Mouse (Mus musculus): Measurements from ENCODE around the gene Marcksl1.
"Not testable (repeated sequence)": the region's sequence is repeated elsewhere in the genome, so short reads cannot be mapped to it uniquely, and the experiment has no call there.

Gene Marcksl1

GRCm38 (mm10) chr4:129509650-129510049, 3.7 kb upstream of the Marcksl1 start:
- no peak for DNase-seq (ENCODE audit: low read depth, low spot score)

GRCm38 (mm10) chr4:129510723-129511412, 2.5 kb upstream of the Marcksl1 start:
- no peak for DNase-seq (ENCODE audit: low read depth, low spot score)

DNA sequence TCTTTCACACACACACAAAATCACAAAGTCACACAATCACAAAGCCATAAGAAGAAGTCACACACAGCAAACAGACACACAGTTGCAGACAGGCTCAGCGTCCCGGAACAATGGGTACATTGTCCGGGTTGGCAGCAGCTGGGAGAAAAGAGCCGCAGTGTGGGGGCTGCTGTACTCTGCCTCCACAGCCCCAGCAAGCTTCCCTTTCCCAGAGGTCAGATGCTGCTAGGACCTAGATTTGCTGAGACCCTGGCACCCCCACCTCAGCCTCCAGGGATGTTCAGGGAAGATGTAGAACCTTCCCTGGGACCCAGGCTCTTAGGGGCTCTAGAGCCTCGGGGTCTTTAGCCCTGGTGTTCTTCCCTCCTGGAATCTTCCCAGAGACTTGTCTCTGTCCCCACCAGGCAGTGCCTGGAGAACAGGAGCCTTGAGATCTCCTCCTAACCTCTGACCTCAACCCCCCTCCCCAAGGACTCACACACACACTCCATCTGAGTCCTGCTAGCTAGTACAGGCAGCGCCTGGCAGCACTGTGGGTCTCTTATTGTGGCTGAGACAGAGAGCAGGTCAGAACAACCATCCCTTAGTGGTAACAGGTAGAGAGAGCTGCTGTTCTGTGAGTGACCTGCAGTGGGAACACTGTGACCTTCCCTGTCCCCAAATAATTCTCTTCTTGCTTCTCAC, 1.8 kb upstream of the Marcksl1 start:
- no peak for DNase-seq (ENCODE audit: low read depth, low spot score)

GRCm38 (mm10) chr4:129513891-129514290, 510 bp downstream of the Marcksl1 start:
- DNase-seq (ENCODE audit: low read depth, low spot score) = no peak

DNA sequence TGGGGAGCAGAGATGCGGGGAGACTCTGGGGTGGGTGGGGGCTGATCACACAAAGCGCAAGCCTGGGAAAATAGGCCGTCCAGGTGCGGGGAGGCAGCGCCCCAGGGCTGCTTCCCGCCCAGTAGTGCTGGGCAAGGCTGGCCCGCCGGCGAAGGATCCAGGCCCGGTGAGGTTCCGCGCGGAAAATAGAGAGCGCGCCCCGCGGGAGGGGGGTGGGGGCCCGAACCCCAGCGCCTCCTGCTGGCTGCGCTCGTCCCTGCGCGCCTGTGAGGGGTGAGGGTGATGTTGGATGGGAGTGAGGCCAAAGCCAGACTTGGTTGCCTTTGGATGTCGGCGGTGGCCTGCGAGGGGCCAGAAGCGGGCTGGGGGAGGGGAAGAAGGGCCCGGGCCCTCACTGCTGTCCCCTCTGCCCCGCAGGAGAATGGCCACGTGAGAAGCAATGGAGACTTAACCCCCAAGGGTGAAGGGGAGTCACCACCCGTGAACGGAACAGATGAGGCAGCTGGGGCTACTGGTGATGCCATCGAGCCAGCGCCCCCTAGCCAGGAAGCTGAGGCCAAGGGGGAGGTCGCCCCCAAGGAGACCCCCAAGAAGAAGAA, 1.0 kb downstream of the Marcksl1 start:
- DNase-seq (ENCODE audit: low read depth, low spot score) = peak; percentile 46

DNA sequence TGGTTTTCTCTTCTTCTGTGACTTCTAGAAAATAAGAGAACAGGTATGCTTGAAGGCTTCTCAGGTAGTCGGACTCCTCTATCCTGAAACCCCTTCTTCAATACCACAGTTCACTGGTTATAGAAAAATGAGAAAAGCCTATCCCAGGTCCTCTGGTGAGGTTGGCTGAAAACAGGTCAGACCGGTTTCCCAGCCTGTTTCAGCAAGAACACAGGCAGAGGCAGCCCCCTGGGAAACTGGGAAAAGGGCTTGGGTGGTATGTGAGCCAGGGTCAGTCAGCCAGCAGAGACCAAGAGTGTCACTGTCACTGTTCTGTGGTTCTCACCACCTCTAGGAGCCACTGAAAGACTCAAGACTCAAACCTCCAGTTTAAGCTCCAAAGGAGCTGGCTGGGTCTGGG, 3.5 kb downstream of the Marcksl1 start:
- DNase-seq (ENCODE audit: low read depth, low spot score) = no peak

DNA sequence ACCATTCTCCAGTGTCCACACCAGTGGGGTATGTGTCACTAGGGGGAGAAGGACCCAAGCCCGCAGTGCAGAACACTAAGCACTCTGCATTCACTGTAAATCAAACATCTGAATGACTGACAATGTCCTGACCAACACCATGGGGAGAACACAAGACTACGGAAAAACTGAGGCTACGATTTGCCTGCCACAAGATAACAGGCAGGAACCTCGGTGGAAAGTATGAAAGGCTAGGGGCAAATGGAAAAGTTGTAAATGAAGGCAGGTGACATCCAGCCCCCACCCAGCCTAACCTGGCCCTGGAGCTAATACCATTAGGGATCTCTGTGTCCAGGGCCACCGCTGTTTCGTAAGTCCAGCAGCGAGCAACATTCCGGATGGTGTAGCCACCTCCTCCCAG, 5.1 kb downstream of the Marcksl1 start:
- no peak for DNase-seq (ENCODE audit: low read depth, low spot score)

- no peak for DNase-seq (ENCODE audit: low read depth, low spot score)
Measured at GRCm38 (mm10) chr4:129525338-129525737, 12.0 kb downstream of the Marcksl1 start.

GRCm38 (mm10) chr4:129525889-129526288, 12.5 kb downstream of the Marcksl1 start:
- DNase-seq (ENCODE audit: low read depth, low spot score) = no peak

GRCm38 (mm10) chr4:129528901-129529300, 15.5 kb downstream of the Marcksl1 start:
- DNase-seq (ENCODE audit: low read depth, low spot score) = not testable (repeated sequence)

DNA sequence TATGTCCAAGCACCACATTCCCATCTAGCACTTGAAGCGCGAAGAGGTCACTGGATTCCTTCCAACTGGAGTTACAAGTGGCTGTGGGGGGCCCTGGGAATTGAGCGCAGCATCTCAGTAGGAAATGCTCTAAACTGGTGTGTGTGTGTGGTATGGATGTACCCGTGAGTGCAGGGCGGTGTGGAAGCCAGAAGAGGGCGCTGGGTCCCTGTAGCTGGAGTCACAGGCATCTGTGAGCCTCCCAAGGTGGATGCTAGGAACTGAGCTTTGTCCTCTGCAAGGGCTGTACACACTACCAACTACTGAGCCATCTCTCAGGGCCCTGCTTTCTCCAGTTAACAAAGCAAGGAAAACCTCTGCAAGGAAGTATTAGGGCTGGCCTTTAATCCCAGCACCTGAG, 26.6 kb downstream of the Marcksl1 start:
- no peak for DNase-seq (ENCODE audit: low read depth, low spot score)

- no peak for DNase-seq (ENCODE audit: low read depth, low spot score)
Measured at GRCm38 (mm10) chr4:129541868-129542591, 28.6 kb downstream of the Marcksl1 start.

DNA sequence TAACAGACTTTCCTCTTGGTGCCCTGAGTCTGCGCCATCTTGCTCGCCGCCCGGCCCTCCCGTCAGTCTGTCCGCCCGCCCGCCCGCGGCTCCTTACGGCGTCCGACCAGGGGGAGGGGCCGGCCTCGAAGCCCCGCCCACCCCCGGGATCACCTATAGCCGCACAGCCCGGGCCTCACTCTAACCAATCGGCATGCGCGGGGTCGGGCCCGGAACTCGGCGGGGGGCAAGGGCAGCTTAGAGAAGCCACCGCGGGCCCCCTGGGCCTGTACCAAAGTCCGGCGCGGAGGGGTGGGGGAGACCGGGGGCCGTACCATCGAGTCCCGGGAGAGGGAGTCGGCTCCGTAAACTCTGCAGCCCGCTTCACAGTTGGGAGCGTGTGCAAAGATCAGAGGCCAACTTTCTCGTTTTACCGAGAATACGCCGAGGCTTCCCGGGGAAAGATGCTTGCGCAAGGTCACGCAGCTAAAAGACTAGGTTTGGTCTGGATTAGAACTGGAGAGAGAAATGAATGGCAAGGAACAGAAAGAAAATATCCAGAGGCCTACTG, 29.3 kb downstream of the Marcksl1 start, which contains the start of gene Hdac1:
Hdac1 (minus strand) TSS at position 122 of the 550 bp plus-strand sequence.
- peak; percentile 97 for DNase-seq (ENCODE audit: low read depth, low spot score)

DNA sequence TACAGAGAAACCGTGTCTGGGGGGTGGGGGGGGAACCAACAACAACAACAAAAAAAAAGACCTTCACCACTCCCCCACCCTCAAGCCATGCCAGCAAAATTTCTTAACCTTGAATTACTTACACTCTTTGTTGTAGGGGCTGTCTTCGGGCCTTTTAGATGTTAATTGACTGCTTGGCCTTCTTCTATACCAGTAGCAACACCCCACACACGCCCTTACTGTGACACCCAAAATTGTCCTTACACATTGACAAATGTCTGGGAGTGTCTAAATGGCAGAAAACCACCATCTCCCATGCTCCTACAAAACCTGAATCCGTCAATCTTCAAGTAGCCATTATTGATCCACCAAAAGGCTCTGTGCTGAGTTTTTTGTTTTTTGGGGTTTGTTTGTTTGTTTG, 30.7 kb downstream of the Marcksl1 start:
- no peak for DNase-seq (ENCODE audit: low read depth, low spot score)

- DNase-seq (ENCODE audit: low read depth, low spot score) = not testable (repeated sequence)
Measured at GRCm38 (mm10) chr4:129547631-129548030, 34.2 kb downstream of the Marcksl1 start.

GRCm38 (mm10) chr4:129549306-129549705, 35.9 kb downstream of the Marcksl1 start:
- no peak for DNase-seq (ENCODE audit: low read depth, low spot score)

GRCm38 (mm10) chr4:129550295-129550694, 36.9 kb downstream of the Marcksl1 start:
- no peak for DNase-seq (ENCODE audit: low read depth, low spot score)

DNA sequence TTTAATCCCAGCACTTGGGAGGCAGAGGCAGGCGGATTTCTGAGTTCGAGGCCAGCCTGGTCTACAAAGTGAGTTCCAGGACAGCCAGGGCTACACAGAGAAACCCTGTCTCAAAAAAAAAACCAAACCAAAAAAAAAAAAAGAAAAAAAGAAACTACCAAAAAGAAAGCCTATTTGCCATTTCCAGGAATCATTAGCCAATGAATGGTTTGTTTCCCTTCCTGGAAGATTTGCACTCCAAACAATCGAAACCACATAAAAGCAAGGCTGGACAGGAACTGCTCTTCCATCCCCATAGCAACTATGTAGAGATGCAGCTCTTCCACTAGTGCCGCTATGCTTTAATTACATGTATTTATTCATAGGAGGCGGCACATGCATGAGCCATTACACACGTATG, 41.1 kb downstream of the Marcksl1 start:
- not testable (repeated sequence) for DNase-seq (ENCODE audit: low read depth, low spot score)

GRCm38 (mm10) chr4:129555421-129555861, 42.1 kb downstream of the Marcksl1 start:
- DNase-seq (ENCODE audit: low read depth, low spot score) = no peak

DNA sequence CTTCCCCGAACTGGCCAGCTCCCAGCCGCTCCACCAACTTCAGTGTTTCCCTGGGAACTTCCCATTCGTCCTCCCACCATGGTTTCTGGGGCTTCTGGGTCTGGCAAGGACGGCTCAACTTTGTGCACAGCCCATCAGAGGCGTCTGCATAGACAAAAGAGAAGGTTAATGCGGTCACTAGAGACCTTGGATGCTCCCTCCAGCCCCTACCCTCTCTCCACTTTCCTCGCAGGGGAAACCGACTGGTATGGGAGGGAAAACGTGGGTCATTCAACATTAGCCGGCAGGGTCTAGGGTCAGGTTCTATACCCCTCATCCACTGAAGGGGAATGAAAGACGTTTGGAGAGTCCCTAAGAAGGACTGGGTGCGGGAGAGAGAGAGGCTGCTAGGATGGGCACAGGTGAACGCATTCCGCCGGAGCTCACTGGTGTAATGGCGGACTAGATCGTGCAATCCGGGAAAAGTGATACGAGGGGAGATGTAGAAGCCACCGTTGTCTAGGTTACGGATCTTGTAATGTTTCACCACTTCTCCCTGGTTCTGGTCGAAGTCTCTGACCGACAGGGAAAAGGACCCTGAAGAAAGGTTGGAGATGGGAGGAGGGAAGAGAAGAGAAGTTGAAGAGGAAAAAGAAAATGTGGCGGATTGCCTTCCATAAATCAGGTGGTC, 42.6 kb downstream of the Marcksl1 start:
- no peak for DNase-seq (ENCODE audit: low read depth, low spot score)

All from retina, postnatal 7 days (tissue).